Mouse (Mus musculus): ENCODE data around the gene Cdkn1b.

Cdkn1b gene

DNA sequence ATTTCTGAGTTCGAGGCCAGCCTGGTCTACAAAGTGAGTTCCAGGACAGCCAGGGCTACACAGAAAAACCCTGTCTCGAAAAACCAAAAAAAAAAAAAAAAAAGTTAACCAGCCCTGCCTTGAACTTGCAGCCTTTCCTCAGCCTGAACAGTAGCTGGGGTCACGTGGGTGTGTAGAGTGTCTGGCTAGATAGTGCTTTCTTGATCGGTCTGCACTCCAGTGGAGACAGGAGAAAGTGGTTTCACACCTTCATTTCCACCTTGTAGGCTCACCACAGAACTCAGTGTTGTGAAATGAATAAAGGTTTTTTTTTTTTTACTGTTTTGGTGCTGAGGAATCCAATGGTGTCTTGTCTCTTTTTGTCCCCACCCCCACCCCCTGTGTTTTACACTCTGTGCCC lies 16.8 kb upstream of the Cdkn1b start:
- no peak for DNase-seq (ENCODE audit: low spot score)

DNA sequence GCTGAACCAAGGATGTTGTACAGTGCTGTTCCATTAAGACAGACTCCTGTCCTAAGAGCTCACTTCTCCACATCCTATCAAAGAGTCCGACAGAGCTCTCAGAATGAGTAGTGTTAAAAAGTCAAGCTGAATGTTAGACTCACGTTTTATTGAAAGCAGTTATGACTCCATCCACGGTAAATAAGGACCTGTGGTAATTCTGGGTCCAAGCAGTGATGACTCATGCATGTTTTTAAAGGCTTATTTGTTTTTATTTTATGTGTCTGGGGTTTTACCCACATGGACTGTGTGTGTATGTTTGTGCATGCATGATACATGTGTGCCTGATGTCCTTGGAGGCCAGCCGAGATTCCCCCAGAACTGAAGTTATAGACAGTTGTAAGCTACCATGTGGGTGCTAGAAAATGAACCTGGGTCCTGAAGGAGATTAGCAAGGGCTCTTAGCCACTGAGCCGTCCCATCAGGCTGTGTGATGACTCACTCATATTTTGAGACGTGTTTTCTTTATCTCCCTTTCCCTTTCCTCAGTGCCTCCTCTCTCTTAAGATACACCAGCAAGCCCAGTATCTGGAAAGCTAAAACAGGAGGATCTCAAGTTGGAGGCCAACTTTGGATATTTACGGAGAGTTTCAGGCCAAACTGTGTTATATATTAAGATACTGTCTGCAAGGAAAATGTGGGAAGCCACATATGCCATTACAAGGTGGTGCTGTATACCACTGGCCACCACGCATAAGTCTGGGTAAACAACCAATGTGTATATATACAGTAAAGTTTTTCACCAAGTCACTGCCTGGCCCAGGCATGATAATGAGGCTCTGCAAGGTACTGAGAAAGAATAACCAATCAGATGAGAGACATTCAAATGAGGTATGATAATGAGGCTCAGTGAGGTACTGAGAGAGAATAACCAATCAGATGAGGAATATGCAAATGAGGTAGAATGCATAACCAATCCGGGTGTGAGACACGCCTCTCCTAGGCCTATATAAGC lies 16.0 kb upstream of the Cdkn1b start:
- DNase-seq (ENCODE audit: low spot score): no peak

DNA sequence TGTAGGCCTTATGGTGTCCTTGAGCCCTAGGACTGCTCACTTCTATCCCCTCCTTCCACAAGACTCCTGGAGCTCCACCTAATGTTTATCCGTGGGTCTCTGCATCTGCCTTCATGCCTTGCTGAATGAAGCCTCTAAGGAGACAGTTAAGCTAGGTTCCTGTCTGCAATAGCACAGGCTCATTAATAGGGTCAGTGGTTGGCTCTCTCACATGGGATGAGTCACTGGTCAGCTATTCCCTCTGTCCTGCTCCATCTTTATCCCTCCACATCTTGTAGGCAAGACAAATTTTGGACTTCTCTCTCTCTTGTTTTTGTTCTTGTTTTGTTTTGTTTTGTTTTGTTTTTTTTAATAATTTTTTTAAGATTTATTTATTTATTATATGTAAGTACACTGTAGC lies 14.4 kb upstream of the Cdkn1b start:
- no peak for DNase-seq (ENCODE audit: low spot score)

DNA sequence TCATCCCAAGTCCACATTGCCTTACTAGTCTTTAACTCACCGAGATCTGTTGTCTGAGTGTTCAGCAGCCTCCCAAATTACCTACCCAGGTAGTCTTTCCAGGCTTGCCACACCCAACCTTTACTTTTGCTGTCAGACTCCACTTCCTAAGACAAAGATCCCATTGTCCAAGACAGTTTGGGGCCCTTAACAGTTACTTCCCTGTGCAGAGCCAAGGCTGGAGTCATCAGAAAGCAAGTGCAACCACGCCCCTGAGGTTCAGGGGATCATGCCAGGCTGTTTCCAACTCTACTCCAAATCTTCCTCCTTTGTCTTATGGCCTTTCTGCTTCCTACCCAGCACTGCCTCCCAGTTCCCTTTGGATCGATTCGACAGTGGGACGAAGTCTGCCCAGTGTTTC lies 5.7 kb upstream of the Cdkn1b start:
- DNase-seq (ENCODE audit: low spot score): no peak

DNA sequence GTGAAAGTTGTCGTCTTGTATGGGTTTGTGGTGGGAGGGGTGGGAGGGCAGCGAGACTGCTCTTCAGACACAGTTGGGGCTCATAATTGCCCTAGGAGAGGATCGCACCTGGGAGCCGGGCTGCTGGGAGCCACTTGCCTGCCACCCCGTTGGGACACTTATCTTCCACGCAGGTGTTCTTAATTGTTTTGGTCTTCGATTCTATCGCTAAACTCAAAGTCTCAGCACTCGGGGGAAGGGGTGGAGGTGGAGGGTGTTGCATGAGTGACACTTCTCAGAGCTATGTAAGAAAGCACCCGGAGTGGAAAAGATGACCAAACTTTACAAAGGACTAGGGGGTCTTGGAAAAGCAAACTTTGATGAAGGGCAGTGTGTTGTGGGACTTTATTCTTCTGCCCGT lies 3.6 kb upstream of the Cdkn1b start:
- DNase-seq (ENCODE audit: low spot score): no peak

DNA sequence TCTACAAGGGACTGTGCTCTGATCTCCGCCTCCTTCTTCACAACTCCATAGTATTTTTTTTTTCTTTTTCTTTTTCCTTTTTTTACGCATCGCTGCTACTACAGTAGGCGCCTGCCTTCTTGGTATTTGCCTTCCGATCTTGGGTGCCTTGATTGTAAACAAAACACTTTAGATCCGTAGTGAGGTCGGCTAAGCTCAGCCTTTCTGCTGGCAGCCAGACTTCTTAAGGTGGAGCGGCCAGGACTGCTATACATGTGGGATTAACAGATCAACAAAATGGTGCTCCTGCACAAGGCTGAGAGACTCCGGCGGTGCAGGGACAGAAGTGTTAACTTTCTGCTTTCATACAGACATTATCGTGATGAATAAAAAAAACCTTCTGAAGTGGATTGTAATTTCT lies 3.1 kb upstream of the Cdkn1b start:
- DNase-seq (ENCODE audit: low spot score): peak; percentile 77

DNA sequence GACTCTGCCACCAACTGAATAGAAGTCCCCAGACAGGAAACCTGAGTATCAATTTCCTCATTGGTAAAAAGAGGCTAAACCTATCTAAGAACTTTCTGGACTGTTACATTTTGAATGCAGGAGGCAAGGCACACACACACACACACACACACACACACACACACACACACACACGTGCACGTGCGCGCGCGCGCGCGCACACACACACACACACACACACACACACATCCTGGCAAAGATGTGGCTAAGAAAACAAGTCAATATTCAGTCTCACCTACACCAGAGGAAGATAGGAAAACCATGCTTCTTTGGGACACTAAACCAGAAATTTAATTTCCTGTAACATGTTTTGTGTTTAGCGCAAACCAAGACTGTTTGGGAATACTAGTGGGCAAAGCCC lies 1.4 kb upstream of the Cdkn1b start:
- DNase-seq (ENCODE audit: low spot score): no peak

DNA sequence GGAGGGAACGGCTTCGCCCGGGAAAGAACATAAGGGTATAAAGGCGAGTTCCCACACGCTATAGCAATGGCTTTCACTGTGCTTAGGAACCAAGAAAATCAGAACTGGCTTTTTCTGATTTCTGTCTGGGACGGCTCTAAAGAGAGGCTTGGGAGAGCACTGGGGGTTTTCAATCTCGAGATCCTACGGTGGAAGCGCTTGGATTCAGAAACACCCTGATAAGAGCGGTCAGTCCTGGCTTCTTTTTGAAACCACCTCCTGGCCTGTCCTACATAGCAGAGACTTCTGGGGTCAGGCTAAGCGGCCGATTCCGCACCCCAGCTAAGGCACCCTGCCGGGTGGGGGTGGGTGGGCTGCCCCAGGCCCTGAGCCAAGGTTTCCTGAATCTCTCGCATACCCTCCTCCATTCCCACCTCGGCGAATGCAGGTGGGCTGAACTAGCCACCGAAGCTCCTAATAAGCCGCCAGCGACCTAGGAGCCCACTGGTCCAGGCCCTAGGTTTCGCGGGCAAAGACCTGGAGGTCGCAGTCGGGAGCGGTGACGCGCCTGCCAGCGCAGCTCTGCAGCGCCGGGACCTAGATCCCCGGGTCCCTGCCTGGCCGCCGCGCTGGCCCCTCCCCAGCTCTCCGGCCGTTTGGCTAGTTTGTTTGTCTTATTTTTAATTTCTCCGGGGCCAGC lies 551 bp upstream of the Cdkn1b start:
- no peak for DNase-seq (ENCODE audit: low spot score)

DNA sequence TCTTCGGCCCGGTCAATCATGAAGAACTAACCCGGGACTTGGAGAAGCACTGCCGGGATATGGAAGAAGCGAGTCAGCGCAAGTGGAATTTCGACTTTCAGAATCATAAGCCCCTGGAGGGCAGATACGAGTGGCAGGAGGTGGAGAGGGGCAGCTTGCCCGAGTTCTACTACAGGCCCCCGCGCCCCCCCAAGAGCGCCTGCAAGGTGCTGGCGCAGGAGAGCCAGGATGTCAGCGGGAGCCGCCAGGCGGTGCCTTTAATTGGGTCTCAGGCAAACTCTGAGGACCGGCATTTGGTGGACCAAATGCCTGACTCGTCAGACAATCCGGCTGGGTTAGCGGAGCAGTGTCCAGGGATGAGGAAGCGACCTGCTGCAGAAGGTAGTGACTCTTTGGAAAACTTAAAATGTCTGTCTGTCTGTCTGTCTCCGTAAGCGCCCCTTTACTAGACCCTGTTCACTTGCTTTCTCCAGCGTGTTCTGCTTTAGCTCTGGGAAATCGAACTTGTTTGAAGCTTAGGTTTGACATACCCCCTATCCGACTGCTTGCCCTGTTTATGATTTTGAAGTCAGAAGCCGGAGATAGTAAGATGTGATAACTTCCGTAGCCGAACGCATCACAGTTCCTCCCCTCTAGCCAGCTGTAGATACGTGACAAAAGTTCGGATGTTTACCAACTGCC lies 953 bp downstream of the Cdkn1b start:
- peak; percentile 35 for DNase-seq (ENCODE audit: low spot score)

DNA sequence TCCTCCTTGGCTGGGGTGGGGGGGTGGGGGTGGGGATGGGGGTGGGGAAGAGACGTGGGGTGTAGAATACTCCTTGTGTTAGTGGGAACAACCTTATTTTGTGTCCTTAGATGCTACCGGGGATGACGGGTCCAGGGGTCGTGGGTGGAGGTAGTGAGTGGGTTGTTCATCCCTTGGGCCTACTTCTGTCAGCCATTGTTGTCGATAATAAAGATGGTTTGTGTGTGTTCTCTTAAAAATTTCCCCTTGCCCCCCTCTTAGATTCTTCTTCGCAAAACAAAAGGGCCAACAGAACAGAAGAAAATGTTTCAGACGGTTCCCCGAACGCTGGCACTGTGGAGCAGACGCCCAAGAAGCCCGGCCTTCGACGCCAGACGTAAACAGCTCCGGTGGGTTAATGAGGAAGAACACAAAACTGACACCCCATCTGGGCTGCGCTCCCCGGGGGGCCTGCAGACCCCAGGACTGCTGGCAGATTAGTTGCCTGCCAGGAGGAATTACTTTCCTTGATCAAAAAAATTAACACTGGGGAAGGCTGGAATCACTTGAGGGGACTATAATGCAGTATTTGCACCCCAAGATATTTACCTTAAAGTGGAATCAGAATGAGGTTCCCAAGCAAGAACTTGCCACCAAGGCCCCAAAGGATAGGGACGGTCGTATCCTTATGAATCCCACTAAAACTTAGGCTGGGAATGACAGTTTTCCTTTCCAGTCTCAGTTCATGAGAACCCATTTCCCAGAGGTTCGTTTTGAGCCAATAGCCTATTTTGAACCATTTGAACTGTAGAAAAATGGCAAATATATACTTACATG lies 1.7 kb downstream of the Cdkn1b start:
- no peak for DNase-seq (ENCODE audit: low spot score)

DNA sequence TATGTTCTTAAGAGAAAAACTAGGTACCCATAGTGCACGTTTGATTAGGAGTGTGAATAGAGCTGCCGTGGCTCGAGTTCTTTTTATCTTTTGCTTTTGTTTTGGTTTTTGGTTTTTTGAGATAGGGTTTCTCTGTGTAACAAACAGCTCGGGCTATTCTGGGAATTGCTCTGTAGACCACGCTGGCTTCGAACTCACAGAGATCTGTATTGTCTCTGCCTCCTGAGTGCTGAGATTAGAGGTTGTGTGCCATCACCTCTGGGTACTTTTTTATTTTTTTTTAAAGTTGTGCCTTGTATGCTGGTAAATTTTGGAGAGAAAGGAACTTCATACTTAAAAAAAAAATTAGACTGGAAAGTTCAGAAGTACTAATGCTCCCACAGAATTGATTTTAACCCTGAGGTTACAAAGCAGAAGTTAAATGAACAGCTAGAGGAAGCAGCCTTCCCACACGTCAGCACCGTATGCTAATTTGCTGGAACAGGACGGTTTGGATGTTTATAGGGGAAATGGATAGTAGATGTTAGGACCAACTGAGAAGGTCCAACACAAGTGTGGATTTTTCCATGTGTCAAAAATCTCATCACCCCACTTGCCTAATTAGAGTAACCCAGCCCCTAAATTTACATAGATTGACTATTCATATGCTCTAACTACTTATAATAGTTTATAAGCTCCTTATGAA lies 2.5 kb downstream of the Cdkn1b start:
- DNase-seq (ENCODE audit: low spot score): no peak

DNA sequence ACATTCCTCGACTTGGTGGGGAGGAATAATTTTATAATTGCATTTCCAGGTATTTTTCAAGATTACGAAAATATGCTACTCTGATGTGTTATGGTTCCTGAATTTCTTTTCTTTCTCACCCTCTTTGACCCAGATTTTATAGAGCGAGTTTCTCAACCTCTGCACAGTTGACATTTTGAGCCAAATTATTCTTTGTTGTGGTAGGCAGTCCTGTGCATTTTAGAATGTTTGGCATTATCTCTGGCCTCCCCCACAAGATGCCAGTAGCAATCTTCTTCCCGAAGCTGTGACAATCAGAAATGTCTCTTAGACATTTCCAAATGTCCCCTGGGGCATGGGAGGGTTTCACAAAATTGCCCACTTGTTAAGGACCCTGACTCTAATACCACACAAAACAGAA lies 3.5 kb downstream of the Cdkn1b start:
- no peak for DNase-seq (ENCODE audit: low spot score)

DNA sequence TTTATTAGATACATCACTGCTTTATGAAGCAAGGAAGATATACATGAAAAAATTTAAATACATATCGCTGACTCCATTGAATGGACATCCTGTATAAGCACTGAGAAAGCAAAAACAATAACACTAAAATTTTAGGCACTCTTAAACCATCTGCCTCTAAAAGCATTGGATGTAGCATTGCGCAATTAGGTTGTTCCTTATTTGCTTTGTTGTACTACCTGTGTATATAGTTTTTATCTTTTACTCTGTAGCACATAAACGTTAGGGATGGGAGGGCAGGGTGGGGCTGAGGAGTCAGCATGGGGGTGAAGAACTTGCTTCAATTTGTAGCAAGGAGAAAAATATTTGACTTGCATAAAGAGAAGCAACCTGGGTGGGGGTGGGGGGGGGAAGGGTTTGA lies 4.1 kb downstream of the Cdkn1b start:
- DNase-seq (ENCODE audit: low spot score): no peak

DNA sequence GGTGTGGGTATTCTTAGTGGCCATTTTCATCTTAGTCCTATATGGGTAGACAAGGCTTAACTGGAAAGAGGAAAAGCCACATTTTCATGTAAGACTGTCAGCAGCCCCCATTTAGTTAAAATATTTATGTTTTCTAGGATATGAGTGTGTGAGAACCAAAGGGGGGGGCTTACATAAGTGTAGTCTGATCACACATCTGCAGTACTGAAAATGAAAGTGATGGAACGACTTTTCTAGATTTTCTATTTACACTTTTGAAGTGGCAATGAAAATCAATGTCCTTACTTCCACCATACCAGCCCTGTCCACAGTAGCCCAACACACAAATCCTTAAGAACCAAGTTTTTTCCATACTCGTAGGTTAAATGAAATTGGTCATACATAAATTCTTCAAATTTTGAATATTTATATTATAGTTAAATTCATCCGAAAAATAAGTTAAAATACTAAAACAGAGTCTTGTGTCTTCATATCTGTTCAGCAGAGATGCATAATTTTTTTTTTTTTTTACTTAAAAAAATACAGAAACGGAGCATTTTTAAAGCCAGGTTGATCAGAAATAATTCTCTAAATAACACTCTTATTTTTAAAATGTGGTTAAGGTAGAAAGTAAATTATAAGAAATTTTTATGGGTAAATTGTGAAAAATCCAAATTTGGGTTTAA lies 5.6 kb downstream of the Cdkn1b start:
- DNase-seq (ENCODE audit: low spot score): no peak

DNA sequence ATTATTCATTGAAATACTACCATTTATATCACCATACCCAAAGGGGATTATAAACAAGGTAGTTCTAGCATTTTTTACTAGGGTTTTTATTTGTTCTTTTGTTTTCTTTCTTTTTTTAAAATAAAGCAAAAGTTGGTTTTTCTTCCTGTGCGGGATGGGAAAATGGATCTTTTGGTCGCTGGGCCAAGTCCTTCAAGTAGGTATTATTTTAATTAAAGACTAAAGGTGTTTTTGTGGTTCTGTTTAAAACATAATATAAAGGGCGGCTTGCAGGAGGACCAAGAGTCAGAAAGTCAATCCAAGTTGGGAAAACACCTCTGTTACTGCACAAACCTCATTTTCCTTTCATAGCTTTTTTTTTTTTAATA lies 6.1 kb downstream of the Cdkn1b start:
- DNase-seq (ENCODE audit: low spot score): no peak

DNA sequence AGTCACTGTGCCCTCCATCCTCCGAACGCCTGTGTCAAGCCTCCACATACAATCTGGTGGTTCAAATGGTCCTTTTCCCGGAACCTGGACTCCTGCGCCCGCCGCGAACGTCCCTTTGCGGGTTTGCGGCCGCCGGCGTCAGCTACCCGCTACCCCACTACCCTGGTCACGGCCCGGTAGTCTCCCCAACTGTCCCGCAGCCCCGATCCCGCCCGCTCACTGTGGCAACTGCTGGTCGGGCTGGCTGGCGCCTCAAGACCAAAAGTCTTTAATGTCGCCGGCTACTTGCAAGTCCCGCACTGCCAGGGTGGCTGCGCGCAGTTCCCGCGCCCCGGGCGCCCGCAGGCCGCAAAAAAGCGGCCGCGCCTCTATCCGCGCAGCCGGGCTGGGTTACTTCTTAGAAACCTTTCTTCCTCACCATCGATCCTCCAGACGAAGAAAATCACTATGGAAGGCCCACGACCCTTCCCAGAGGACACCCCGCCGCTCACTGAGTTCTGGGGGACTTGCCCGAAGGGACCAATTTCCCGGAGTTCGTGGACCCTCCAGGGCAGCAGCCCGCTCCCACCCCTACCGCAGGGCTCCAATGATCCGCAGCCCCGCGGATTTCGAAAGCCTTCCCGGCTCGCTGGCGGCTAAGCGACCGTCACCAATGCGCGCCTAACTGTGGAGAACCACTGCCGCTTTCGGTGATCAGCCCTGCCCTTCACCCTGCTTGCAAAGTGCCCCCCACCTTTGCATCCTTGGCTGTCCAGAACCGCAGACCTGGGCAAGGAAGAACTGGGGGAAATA lies 6.8 kb downstream of the Cdkn1b start:
- DNase-seq (ENCODE audit: low spot score): peak; percentile 78

DNA sequence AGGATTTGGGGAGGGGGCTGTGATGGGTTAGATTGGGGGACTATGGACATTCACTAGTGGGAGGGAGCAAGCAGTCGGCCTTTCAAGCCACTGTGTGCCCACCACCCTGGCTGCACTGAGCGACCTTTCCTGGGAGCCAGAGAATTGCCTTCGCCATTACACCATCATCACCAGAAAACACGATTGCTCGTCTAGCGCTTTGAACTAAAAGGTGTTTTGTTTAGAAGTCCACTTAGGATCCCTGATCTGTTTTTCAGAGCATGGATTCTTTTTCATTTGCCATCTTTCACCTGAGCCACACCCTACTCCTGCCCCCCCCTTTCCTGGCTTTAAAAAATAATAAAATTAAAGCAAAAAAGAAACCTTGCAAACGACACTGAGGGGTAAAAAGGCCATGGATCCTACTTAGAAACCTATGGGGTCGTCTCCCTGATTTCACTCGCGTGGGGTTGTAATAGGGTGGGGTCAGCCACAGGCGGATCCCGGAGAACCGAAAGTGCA lies 7.4 kb downstream of the Cdkn1b start:
- DNase-seq (ENCODE audit: low spot score): peak; percentile 56

DNA sequence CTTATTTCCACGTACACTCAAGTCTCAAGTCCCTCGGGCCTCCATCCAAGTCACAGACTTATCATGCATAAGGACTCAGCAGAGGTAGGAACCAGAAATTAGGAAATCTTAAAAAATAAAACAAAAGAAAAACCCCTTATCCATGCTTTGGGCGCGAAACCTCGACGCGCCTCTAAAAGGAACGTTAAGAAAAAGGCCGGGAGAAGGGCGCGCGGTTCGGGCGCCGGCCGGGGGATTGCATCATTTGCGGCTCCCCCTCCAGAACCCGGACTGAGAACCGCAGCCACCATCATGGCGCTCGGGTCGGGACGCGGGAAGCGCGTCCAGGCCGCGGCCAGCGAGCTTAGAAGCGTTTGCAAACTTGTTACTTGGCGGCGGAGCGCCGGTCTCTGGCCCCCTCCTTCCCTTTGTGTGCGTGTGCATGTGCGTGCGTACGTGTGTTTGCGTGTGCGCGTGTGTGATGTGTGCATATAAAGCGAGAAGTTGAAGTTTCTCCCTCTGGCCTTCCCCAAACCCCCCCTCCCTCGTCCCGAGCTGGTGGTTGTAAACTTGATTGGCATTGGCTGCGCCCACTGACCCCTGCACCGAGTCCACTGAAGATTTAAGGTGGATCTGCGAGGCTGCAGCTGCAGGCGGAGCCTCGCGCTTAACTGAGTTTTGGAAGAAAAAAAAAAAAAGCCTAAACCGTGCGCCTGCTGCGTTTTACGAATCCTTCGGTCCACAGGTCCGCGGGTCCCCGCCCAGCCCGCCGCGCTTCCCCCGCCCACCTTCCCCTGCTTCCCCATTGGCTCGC lies 8.1 kb downstream of the Cdkn1b start:
- DNase-seq (ENCODE audit: low spot score): peak; percentile 93

DNA sequence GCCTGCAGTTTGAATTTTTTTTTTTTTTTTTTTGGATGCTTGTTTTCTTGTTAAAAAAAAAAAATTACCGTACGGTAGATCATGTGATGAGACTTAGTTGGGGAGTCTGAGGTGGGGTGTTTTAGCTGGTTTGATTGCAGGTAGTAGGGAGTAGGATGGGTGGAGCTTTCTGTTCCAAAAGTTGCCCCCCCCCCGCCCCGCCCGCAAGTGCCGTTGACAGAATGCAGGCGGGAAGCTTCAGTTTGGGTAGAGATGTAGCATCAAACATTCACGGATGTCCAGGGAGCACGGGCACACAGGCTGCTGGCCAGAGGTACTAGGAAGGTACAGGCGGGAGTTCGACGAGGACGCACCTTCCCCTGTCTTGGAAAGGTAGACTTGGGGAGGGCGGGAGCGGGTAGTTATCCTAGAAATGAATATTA lies 8.7 kb downstream of the Cdkn1b start:
- DNase-seq (ENCODE audit: low spot score): peak; percentile 66

Data from embryo, embryonic 10 days (tissue).